ENCODE assay signal across 9 mouse cellular contexts in genomic region chr1:88205294-88205922, GRCm38 (mm10). TPM values are rescaled to one million over a fixed set of nuclear protein-coding genes. Genes with fewer than 3 reads are reported as not detected.
DNase-seq lines count a peak whose midpoint lies in the region; ATAC-seq and TF ChIP-seq lines count a peak whose summit lies in the region.
"Had no signal": no experiment of that assay in that cellular context is flagged by ENCODE, and none has a peak within 500 bp of the region (broad histone marks: within the 10 kb centered on the region; RNA-seq: fewer than 3 reads in every experiment).

TSS of gene Dnajb3 (minus strand) at chr1:88205782.

- peak within 1 kb of the TSS; percentile 91 for H3K27ac ChIP-seq in embryonic facial prominence, embryonic 10.5 days (replicated peaks)
- H3K27ac ChIP-seq in heart, embryonic 11.5 days (ENCODE audit: low read depth, low read length): peak within 1 kb of the TSS; percentile 70
- no peak within 1 kb of the TSS for H3K27ac ChIP-seq in kidney, embryonic 15.5 days
- peak within 1 kb of the TSS; percentile 19; the same call in 1 of the 2 replicates for H3K27ac ChIP-seq in midbrain, postnatal 0 days (ENCODE audit: low read depth, low read length)
- H3K27ac ChIP-seq in stomach, embryonic 15.5 days: no peak within 1 kb of the TSS

- peak within 1 kb of the TSS; percentile 67 for H3K4me3 ChIP-seq in embryonic facial prominence, embryonic 10.5 days
- H3K4me3 ChIP-seq in heart, embryonic 11.5 days (ENCODE audit: low read depth, low read length): peak within 1 kb of the TSS; percentile 56
- H3K4me3 ChIP-seq in kidney, embryonic 15.5 days (replicated peaks): peak within 1 kb of the TSS; percentile 50
- H3K4me3 ChIP-seq in midbrain, postnatal 0 days (ENCODE audit: low read depth, low read length): peak within 1 kb of the TSS; percentile 38
- H3K4me3 ChIP-seq in stomach, embryonic 15.5 days (replicated peaks): peak within 1 kb of the TSS; percentile 48

- H3K36me3 ChIP-seq in embryonic facial prominence, embryonic 10.5 days (replicated peaks): 0 out of 2 replicates have a peak, but pooled peaks cover 3% of the 10 kb centered on the region
- H3K36me3 ChIP-seq in heart, embryonic 11.5 days (ENCODE audit: control insufficient read depth, insufficient read depth, low read length): no peaks in the 10 kb centered on the region
- H3K36me3 ChIP-seq in kidney, embryonic 15.5 days: no peaks in the 10 kb centered on the region
- H3K36me3 ChIP-seq in midbrain, postnatal 0 days (ENCODE audit: insufficient read depth, low read length): no peaks in the 10 kb centered on the region
- H3K36me3 ChIP-seq in stomach, embryonic 15.5 days: no peaks in the 10 kb centered on the region

- peak; percentile 63 to 77 for DNase-seq in heart, adult 18-20 months
- no peak for DNase-seq in heart, postnatal 25 days (ENCODE audit: low spot score)
- peak; percentile 90 for DNase-seq in embryonic facial prominence, embryonic 10.5 days (ENCODE audit: low spot score)
- DNase-seq in liver: peak; percentile 92
- DNase-seq in midbrain, postnatal 0 days (ENCODE audit: low spot score): peak; percentile 93

- peaks cover 17% of the 10 kb centered on the region for H3K9me3 ChIP-seq in embryonic facial prominence, embryonic 10.5 days
- no peaks in the 10 kb centered on the region for H3K9me3 ChIP-seq in heart, embryonic 11.5 days (replicated peaks; ENCODE audit: control insufficient read depth, low read length)
- H3K9me3 ChIP-seq in kidney, embryonic 15.5 days (replicated peaks): no peaks in the 10 kb centered on the region
- H3K9me3 ChIP-seq in midbrain, postnatal 0 days (ENCODE audit: low read length): 0 out of 2 replicates have a peak, but pooled peaks cover 3% of the 10 kb centered on the region
- no peaks in the 10 kb centered on the region for H3K9me3 ChIP-seq in stomach, embryonic 15.5 days

- peaks cover 15% of the 10 kb centered on the region for H3K27me3 ChIP-seq in embryonic facial prominence, embryonic 10.5 days (replicated peaks; ENCODE audit: low read depth, poor library complexity, severe bottlenecking)
- H3K27me3 ChIP-seq in heart, embryonic 11.5 days (ENCODE audit: control insufficient read depth, insufficient read depth, low read length): no peaks in the 10 kb centered on the region
- H3K27me3 ChIP-seq in kidney, embryonic 15.5 days: no peaks in the 10 kb centered on the region
- H3K27me3 ChIP-seq in midbrain, postnatal 0 days (ENCODE audit: insufficient read depth, low read length): no peaks in the 10 kb centered on the region
- no peaks in the 10 kb centered on the region for H3K27me3 ChIP-seq in stomach, embryonic 15.5 days (replicated peaks)

- peaks cover 8% of the 10 kb centered on the region for H3K4me1 ChIP-seq in embryonic facial prominence, embryonic 10.5 days
- H3K4me1 ChIP-seq in heart, embryonic 11.5 days (ENCODE audit: control insufficient read depth, insufficient read depth, low read length): no peaks in the 10 kb centered on the region
- H3K4me1 ChIP-seq in kidney, embryonic 15.5 days: peaks cover 12% of the 10 kb centered on the region; the same call in 1 of the 2 replicates
- no peaks in the 10 kb centered on the region for H3K4me1 ChIP-seq in midbrain, postnatal 0 days (ENCODE audit: insufficient read depth, low read length)
- H3K4me1 ChIP-seq in stomach, embryonic 15.5 days: peaks cover 5% of the 10 kb centered on the region; the same call in 1 of the 2 replicates

- ATAC-seq in heart, embryonic 11.5 days (replicated peaks; ENCODE audit: insufficient number of reproducible peaks, low FRiP score, low TSS enrichment): peak; percentile 97
- peak; percentile 98 for ATAC-seq in kidney, embryonic 15.5 days (replicated peaks; ENCODE audit: low FRiP score)
- ATAC-seq in midbrain, postnatal 0 days (ENCODE audit: low FRiP score): peak; percentile 100
- ATAC-seq in stomach, embryonic 15.5 days (ENCODE audit: insufficient read depth, low FRiP score, low read depth): peak; percentile 93

- 7% methylated on average over 62 of the region's 62 CpGs for WGBS in embryonic facial prominence, embryonic 10.5 days
- 5% methylated on average over 62 of the region's 62 CpGs for WGBS in heart, embryonic 11.5 days (ENCODE audit: insufficient replicate concordance)
- WGBS in kidney, embryonic 15.5 days: 6% methylated on average over 62 of the region's 62 CpGs
- 9% methylated on average over 62 of the region's 62 CpGs for whole genome bisulfite sequencing in midbrain, postnatal 0 days
- WGBS in stomach, embryonic 15.5 days: 7% methylated on average over 62 of the region's 62 CpGs

- intact Hi-C loops in heart, postnatal 25 days (cut with DNase I): no loop called here

- no peak; the same call in 1 of the 2 replicates for TF ChIP-seq CTCF in midbrain, postnatal 0 days (IDR thresholded peaks at IDR 0.05)

- peak within 1 kb of the TSS; percentile 76 for H3K4me2 ChIP-seq in heart, embryonic 11.5 days
- H3K4me2 ChIP-seq in kidney, embryonic 15.5 days: peak within 1 kb of the TSS; percentile 80
- H3K4me2 ChIP-seq in midbrain, postnatal 0 days (ENCODE audit: low read depth, low read length, poor library complexity, severe bottlenecking): peak within 1 kb of the TSS; percentile 82
- H3K4me2 ChIP-seq in stomach, embryonic 15.5 days: peak within 1 kb of the TSS; percentile 86

- peak within 1 kb of the TSS; percentile 85 for H3K9ac ChIP-seq in heart, embryonic 11.5 days (ENCODE audit: low read depth, low read length)
- peak within 1 kb of the TSS; percentile 48 for H3K9ac ChIP-seq in kidney, embryonic 15.5 days
- H3K9ac ChIP-seq in midbrain, postnatal 0 days (replicated peaks; ENCODE audit: low read length, poor library complexity, severe bottlenecking): peak within 1 kb of the TSS; percentile 61
- peak within 1 kb of the TSS; percentile 26; the same call in 1 of the 2 replicates for H3K9ac ChIP-seq in stomach, embryonic 15.5 days

RNA-seq across cellular contexts. Expression of gene Dnajb3, which starts in this region (rescaled TPM):
- total RNA-seq in heart, adult 18-20 months (2021): under 1 TPM in 1 of 2 experiments, not detected in 1; 0.28 TPM
- total RNA-seq in heart, postnatal 25 days (2021): under 1 TPM; 0.42 TPM
- 10.6 and 12.2 TPM in 2 replicates for polyA plus RNA-seq in embryonic facial prominence, embryonic 10.5 days (2016; fragmentation: Nextera tagmentation; extraction: Ambion mirVana)
- polyA plus RNA-seq in heart, embryonic 11.5 days (2014; fragmentation: Nextera tagmentation; extraction: Ambion mirVana): 9.6 and 10.4 TPM in 2 replicates
- 10.7 TPM in 2 replicates for polyA plus RNA-seq in kidney, embryonic 15.5 days (2015; fragmentation: Nextera tagmentation; extraction: Ambion mirVana)
- total RNA-seq in midbrain, postnatal 0 days (2014; rRNA removed): 5.5 and 6.9 TPM in 2 replicates
- polyA plus RNA-seq in midbrain, postnatal 0 days (2015; fragmentation: Nextera tagmentation; extraction: Ambion mirVana): 11.8 and 12.5 TPM in 2 replicates
- 8.4 and 10.1 TPM in 2 replicates for polyA plus RNA-seq in stomach, embryonic 15.5 days (2015; fragmentation: Nextera tagmentation; extraction: Ambion mirVana)
- polyA plus RNA-seq: C2C12 had no signal

Comparison
In these comparisons a context has a peak if more than half of its experiments do, and no peak if none do; other contexts are left out.
1. Peak in DNase-seq in heart, adult 18-20 months; RNA of the gene not detected or under 1 TPM.
2. H3K27ac ChIP-seq: peak in embryonic facial prominence, embryonic 10.5 days (single experiment), heart, embryonic 11.5 days (single experiment) and midbrain, postnatal 0 days (single experiment); none in kidney, embryonic 15.5 days (single experiment) and stomach, embryonic 15.5 days (single experiment).
3. H3K9ac ChIP-seq: peak in every context shown above with its lines; median percentile 85 in heart, embryonic 11.5 days; 61 in midbrain, postnatal 0 days; 48 in kidney, embryonic 15.5 days; 26 in stomach, embryonic 15.5 days.
4. Peak in every context shown above with its lines, with median percentiles within 50 percentile points of each other: H3K4me3 ChIP-seq, ATAC-seq and H3K4me2 ChIP-seq.